Mouse (Mus musculus) CH12F3 (cell line): ENCODE measurements around the gene Slc46a3.

Experiments used
- in situ Hi-C: fragments of 300-500 bp; cut with MboI; formaldehyde crosslinking; loops from 2 replicates; pipeline ENCODE4 v1.14.3; 2020; ENCODE audit warnings: low sequenced_read_pairs

The Slc46a3 gene

GRCm38 (mm10) chr5:147895436-147896198 is 1.0 kb upstream of the Slc46a3 start:
- in situ Hi-C loops, result no loop called here

- in situ Hi-C loops, result no loop called here
These were observed 705 bp downstream of the Slc46a3 start for GRCm38 (mm10) chr5:147893766-147894454.

GRCm38 (mm10) chr5:147893143-147893542 is 1.5 kb downstream of the Slc46a3 start:
- in situ Hi-C loops, result no loop called here

GRCm38 (mm10) chr5:147892735-147893134 is 1.9 kb downstream of the Slc46a3 start:
- in situ Hi-C loops, result no loop called here

- in situ Hi-C loops, result no loop called here
These were observed 6.0 kb downstream of the Slc46a3 start for GRCm38 (mm10) chr5:147888313-147889297.

GRCm38 (mm10) chr5:147883581-147883980 is 11.0 kb downstream of the Slc46a3 start:
- in situ Hi-C loops, result no loop called here

GRCm38 (mm10) chr5:147879971-147880682 is 14.5 kb downstream of the Slc46a3 start:
- in situ Hi-C loops, result no loop called here

- in situ Hi-C loops, result no loop called here
These were observed 17.1 kb downstream of the Slc46a3 start for GRCm38 (mm10) chr5:147877520-147877919.

GRCm38 (mm10) chr5:147875210-147875609 is 19.4 kb downstream of the Slc46a3 start:
- in situ Hi-C loops, result no loop called here

- in situ Hi-C loops, result no loop called here
These were observed 20.0 kb downstream of the Slc46a3 start for GRCm38 (mm10) chr5:147874491-147875065.

- in situ Hi-C loops, result no loop called here
These were observed 23.4 kb downstream of the Slc46a3 start for GRCm38 (mm10) chr5:147871091-147871820.

GRCm38 (mm10) chr5:147870296-147870695 is 24.3 kb downstream of the Slc46a3 start:
- in situ Hi-C loops, result no loop called here

GRCm38 (mm10) chr5:147869568-147869967 is 25.0 kb downstream of the Slc46a3 start:
- in situ Hi-C loops, result no loop called here

GRCm38 (mm10) chr5:147868674-147869073 is 25.9 kb downstream of the Slc46a3 start:
- in situ Hi-C loops, result no loop called here

GRCm38 (mm10) chr5:147860449-147861261 is 34.0 kb downstream of the Slc46a3 start, which contains the start of gene Pomp:
Pomp (plus strand) TSS chr5:147860461.
- in situ Hi-C loops, result no loop called here

GRCm38 (mm10) chr5:147860076-147860448 is 34.6 kb downstream of the Slc46a3 start:
- in situ Hi-C loops, result no loop called here

GRCm38 (mm10) chr5:147850194-147850593 is 44.4 kb downstream of the Slc46a3 start:
- in situ Hi-C loops, result no loop called here

- in situ Hi-C loops, result loop anchor here (10.0 to 25.0 kb wide), 2 partner anchors 254 to 511 kb away; no protein-coding TSS in a partner anchor
These were observed 46.3 kb downstream of the Slc46a3 start for GRCm38 (mm10) chr5:147848164-147848863.
